Mouse (Mus musculus) adrenal gland, postnatal 36 days (tissue): ENCODE results near the gene Plekha6. TPM values are rescaled to one million over a fixed set of nuclear protein-coding genes. Genes with fewer than 3 reads are reported as not detected.

Experiments
- DNase-seq, 2 experiments: peaks; one replicate each; pipeline ENCODE4 v3.0.0; 2021; ENCODE audit warnings: mixed read lengths in 1 of 2
- total RNA-seq, 2 experiments: library from RNA; stranded (reverse); gene quantifications; 2 replicates each; pipeline ENCODE4 v1.2.3; 2021

Plekha6 gene
- total RNA-seq, 2 experiments from 2014 or later, result 14.3 to 18.8 TPM

DNA sequence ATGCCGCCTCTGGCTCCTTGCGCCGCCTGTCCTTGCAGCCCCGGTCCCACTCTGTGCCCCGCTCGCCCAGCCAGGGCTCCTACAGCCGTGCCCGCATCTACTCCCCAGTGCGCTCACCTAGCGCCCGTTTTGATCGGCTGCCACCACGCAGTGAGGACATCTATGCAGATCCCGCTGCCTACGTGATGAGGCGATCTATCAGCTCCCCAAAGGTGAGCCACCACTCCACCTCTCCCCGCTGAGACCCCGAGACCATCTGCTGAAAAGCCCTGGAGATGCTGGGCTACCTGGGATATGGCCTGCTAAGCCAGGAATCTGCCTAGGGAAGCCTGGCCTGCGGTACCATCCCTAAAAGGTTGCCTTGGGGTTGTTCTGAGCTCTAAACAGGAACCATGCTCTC, 110.2 kb downstream of the Plekha6 start:
- no peak for DNase-seq

DNA sequence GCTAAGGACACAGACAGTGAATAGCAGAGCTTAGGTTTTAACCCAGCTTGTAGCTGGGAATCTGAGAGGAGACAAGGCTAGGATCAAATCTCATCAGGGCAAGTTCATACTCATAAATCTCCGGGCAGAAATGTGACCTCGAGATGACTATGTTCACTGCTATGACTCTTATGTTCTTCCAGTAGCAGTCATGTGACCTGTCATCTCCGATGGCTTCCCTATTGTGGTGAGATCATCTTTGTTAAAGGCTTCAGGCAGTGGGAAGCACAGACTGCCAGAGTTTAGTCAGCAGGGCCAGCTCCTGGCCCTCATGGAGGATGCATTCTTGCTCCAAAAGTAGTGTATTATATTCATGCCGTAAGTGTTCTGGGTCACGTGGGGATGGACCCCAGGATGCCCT, 113.0 kb downstream of the Plekha6 start:
- peak in 1 of 2 experiments; percentile 20 for DNase-seq

DNA sequence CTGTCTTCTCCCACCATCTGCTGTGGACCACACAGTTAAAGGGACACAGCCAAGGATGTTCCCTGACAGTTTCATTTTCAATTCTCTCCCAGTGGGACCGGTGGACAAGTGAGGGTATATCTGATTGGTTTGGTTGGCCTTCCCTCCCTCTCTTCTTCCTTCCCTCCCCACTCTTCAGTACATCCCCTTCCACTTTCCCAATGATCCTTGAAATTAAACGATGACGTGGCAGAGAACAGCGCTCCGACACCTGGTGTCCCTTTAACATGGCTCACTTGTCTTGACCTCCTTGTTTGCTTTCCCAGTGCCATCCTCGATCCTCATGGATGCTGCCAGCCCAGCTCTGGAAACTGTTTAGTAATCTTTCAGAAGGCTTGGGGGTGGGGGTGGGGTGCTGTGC, 114.5 kb downstream of the Plekha6 start:
- DNase-seq, result no peak

DNA sequence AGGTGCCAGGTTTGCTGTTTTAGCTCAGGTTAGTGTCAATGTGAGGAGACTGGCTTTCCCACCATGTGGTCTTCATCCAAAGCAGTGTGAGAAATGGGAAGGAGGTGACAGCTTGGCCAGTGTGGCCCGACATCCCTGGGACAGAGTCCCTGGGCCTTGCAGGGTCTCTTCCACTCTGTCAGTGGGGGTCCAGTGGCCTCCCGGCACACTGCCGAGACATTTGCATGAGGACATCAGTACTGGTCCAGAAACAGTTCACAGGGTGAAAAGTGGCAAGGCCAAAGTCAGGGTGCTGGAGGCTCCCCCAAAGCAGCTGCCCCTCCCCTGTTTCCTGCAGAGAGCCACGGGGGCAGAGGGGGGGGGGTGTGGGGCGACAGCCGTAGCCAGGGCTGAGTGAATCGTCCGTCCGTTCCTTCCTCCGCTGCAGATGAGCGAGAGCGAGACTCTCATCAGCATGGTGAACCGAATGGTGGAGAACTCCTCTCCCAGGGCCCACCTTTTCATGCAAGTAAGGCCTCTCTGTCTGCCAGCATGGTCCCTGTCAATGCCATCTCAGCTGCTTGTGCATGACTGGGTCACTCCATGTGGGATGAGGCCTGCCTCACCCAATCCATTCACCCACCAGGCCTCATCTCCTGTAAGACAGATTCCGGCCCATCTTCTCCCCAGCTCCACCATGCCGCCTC, 115.1 kb downstream of the Plekha6 start:
- DNase-seq, result no peak

DNA sequence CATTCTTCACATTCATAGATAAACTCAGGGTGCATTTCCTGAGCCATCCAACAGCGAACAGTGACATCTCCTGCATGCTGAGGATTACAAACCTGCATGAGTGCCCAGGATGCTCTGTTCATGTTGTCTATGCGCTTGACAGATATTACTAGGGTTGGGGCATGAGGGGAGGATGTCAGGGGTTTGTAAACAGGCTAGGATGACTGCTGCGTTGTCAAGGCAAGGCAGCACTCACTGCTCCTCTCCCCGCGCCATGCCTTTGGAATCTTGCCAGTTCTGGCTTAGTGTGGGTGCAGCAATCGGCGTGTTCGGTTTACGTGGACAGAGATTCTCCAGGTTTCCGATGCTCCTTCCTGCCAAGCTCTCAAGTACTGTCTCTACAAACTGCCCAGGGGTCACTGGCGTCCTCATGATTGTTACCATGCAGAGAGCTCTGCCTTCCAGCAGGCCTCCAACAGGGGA, 115.7 kb downstream of the Plekha6 start:
- DNase-seq, result no peak

DNA sequence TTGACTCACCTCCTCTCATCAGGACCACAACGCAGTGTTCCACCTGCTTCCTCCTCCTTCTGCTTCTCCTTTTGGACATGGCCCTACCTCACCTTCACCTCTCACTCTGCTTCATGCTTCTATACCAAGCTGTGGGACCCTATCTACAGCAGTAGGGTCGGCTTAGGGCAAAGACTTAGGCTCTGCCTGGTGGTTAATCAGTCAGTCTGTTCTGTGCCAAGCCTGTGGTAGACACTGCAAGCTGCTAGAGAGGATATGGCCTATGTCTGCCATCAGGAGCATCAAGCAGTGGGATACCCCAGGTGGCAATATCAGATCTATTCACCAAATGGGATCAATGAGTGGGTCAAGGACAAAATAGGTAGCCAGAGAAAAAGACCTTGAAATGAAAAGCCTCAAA, 116.5 kb downstream of the Plekha6 start:
- DNase-seq, result no peak

DNA sequence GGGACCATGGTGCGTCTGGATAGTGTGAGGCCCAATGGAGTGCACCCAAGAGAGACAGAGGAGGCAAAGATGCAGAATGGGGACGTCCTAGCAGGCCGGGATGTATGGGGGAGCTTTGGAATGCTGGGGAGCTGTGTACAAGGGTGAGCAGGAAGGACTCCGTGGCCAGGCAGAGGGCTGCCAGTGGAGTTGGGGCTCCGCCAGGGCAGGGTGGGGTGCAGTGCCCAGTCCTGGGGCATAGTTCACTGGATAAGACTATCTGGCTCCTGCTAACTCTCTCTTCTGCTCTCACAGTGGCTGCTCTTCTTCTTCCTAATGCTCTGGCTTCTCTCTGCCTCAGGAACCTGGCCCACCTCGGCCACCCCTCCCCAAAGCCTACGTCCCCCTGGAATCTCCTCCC, 121.9 kb downstream of the Plekha6 start:
- peak in 1 of 2 experiments; percentile 35 for DNase-seq

DNA sequence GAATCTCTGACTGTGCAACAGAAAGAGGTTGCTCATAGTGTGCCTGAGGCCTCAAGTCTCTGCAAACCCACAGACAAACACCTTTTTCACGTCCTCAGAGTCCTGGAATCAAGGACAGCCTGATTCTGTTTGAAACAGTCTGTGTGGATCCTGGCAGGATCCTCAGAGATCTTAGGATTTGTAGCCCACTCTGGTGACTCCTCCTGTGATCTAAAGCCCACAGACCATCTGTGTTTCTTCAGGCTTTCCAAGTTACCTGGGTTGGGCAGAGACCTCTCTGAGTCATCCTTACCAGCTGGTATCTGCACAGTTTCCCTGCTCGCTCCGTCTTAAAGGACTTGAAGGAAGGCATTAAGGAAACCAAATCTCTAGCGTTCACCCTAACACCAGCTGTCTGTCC, 123.0 kb downstream of the Plekha6 start:
- no peak for DNase-seq

DNA sequence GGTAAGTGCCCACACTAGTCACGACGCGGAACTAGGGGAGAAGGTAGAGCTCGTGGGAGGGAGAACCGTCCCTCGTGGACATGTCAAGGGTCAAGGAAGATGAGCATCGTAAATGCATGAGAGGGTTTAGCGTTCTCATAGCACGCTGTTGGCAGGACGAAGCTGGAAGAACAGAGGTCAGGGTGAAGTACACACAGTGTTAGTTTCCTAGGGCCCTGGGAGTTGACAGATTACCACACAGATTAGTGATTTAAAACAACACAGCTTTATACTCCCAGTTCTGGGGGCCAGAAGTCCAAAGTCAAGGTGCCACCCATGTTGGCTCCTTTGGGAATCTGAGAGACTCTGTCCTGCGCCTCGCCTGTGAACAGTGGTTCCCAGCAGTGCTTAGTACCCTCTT, 123.9 kb downstream of the Plekha6 start:
- no peak for DNase-seq

DNA sequence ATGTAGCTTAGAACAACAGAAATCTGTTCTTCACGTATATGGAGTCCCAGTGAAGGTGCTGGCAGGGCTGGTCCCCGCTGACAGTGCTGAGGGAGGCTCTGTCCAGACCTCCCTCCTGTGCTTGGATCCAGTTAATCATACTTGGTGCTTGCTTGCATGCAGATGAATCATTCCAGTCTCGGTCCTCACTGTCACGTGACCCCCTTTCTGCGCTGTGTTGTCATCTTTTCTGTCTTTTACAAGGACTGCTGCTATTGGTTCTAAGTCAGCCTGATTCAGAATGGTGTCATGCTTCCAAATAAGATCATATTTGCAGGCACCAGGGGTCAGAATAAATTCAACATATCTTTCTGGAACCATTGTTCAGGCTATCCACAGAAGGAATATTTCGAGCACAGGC, 127.9 kb downstream of the Plekha6 start:
- DNase-seq, result peak; percentile 35 to 54

DNA sequence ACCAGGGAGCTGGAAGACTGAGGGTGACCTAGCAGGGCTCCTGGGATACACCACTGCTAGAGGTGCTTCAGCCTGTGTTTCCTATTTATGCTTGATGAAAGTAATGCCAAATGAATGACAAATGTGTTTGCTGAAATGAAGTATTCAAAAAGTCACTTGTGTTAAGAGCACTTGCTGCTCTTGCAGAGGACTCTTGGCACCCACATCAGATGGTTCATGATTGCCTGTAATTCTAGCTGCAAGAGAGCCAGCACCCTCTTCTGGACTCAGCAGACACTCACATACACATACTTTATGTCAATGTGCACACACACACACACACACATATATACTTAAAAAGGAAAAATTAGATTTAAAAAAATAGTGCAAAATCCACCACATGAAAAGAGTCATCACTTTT, 128.6 kb downstream of the Plekha6 start:
- DNase-seq, result no peak

DNA sequence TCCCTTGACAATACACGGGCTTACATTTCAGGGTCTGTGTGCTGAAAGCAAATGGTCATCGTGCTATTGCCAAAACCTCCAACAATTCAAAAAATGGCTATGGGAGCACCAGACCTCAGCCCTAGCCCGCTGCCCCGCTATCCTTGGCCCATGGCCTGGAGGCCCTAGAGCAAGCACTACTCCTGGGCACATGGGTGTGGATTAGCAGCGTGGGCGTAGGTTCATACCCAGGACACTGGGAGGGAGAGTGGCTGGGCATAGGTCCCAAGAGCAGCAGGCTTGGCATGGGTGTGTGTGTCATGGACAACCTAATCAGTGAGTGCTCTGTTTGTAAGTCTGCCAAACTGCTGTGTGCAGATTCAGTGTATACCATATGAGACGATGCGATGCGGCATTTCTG, 132.4 kb downstream of the Plekha6 start:
- peak in 1 of 2 experiments; percentile 21 for DNase-seq

DNA sequence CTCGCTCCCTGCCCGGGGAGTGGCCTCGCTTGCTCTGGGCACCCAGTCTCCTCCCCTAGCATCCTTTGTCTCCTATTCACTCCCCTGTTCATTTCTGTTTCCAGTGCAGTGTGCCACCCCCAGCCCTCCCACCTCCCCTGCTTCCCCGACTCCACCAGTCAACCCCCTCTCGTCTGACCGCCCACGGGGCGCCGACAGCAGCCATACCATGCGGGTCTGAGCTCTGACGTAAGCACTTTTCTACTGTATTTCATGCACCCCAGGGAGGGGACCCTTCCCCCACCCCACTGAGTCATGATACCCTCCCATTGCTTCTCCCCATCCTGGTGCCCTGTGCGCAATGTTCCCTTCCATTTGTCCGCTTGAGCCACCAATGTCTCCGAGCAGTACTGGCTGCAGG, 134.8 kb downstream of the Plekha6 start:
- DNase-seq, result no peak

DNA sequence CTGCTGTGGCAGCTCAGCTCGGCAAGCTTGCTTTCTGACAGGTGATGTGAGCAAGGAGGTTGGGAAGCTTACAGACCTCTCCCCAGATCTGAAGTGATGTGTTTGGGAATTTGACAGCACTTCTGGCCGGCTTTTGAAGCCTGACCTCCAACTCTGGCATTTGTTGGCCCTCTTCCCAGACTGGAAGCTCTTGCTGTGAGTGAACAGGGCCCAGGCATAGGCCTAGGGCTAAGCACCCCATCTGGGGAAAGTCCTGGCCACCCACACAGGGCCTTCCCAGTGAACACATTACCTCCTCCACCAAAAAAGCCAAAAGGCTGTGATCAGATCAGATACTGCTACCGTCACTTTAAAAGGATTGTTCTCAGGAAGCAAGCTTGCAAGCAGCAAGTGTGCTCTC, 138.5 kb downstream of the Plekha6 start:
- DNase-seq, result peak; percentile 87 to 88

DNA sequence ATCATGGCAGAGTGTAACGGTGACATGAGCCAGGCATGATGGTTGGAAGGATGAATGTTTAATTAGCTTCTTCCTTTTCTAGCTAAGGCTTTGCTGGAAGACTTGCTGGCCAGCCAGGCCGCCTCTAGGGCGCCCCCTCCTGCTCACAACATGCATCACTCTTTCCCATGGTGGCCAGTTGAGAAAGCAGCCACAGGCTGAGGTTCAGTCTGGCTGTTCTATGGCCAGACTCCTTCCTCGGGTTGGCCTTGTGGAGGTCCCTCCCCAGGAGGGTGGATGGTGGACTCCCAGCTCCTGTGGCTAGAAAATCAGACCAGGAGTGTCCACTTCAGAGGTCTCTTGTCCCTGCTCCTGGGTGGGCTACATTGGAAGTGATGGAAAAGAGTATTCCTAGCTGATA, 142.8 kb downstream of the Plekha6 start:
- DNase-seq, result peak; percentile 86 to 91

DNA sequence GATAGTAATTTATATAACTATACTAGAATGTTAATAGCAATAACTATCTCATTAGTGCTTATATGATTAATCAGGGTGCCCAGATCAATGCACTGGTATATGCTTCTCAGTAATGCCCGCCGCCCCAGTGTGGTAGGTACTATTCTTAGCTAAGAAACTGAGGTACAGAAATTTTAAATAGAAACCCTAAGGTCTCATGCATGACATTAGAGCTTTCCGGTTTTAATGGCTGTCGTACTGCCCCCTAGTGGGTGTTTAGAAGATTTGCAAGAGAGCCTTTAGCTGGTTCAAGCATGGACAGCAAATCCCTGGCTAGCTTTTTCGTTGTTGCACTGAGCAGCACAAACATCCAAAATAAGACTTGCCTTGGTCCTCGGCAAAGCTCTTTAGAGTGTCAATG, 143.3 kb downstream of the Plekha6 start:
- peak in 1 of 2 experiments; percentile 33 for DNase-seq

DNA sequence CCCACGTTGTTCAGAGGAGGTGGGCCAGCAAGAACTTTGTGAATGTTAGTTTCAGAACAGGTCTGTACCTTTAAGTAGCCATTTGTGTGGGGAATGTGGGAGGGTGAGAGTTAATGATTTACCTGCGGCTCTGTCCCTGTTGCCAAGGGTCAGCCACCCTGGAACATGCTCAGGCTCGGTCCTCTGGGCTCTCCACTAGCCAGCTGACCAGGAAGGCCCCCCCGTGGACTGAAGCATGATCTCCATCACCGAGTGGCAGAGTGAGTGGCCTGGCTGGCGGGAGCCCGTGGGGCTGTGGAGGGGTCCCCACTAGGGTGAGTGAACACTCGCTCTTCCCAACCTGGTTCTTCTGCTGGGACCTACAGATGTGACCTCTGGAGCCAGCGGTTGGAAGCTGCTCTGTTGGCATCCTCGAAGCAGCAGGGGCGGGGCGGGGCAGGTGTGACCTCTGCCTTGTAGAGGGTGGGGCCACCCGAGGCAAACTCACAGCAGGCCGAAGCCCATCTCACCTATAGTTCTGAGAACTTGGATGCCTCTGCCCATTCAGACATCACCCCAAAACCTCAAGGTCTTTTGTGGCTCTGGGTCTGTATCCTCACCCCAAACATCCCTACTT, 145.8 kb downstream of the Plekha6 start, which contains the start of gene Golt1a:
TSS of gene Golt1a (plus strand) at position 149 of the 616 bp plus-strand sequence.
- DNase-seq, result no peak

DNA sequence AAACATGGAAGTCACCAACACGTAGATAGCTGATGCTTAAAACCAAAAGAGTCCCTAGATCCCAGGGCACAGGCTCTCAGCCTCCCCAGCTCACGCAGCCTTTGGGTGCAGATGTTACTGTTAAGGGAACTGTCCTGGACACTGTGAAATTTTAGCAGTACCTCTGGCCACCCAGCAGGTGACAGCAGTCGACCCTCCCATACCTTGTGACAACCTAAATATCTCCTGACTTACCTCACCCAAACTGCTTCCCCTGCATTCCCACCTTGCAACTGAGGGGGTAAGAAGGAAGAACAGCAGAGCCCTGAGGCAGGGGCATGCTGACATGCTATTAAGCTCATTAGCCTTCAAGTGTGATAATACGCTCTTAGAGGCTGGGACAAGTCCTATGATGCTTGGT, 147.2 kb downstream of the Plekha6 start:
- DNase-seq, result no peak

DNA sequence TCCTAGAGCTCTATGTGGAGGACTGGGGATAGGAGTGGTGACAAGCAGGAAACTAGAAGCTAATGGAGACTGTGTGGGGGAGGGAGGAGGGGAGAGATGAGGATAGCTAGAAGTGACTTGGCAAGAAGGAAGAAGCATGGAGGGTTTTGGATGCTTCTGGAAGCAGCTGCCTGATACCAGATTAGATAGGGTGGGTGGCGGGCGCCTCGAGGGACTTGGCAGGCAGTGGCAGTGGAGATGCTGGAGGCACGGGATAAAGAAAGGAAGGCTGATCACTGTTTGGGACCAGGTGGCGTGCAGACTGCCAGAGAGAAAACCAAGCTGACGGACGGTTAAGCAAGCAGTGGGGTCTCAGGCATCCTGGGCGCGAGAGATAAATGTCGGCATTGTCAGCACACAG, 147.9 kb downstream of the Plekha6 start:
- DNase-seq, result no peak

DNA sequence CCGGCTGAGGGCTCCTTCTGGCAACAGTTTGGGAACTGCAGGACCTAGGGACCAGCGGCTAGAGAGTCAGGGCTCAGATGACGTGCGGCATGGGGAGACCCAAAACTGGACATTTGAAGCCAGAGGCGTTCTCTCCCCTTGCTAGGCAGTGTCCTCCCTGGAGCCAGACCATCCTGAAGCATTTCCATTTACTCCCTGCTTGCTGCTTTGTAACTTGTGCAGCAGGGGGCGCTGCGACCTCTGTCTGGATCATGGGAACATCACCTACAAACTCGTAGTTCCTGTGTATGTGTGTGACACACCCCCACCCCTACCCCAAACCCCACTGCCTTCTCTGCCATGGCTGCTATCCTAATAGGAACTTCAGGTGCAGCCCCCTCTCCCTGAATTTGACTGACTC, 150.4 kb downstream of the Plekha6 start:
- peak; percentile 71 to 86 for DNase-seq

DNA sequence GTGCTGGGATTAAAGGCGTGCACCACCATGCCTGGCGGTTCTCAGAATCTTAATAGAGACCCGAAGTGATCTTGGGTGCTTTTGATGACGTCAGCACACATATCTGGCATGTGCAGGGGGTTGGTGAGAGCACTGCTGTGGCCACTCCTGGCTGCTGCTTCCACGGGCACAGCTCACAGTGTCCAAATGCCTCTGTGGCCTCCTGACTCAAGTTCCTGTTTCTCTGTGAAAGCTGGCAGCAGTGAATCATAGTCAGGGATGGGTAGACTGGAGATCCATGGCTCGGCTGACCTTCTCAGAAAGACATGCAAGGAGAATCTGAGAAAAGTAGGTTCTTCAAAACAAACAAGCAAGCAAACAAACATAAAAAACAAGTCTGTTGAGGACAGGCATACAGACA, 151.8 kb downstream of the Plekha6 start:
- peak; percentile 37 to 39 for DNase-seq

DNA sequence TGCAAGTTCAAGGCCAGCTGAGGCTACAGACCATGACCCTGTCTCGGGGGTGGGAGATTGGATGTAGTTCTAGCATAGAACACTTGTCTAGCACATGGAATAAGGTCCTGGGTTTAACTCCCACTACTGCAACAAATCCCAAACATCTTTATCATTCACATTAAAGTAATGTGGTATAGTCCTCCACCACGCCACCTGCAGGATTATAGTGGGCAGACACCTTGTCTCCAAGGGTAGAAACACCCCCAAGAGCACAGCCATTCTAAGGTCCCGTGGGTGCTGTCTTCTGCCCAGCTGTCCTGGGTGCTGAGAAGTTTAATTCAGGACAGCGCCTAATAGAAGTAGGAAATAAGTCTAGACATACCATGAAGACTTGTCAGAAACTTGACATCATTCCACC, 152.6 kb downstream of the Plekha6 start:
- no peak for DNase-seq

DNA sequence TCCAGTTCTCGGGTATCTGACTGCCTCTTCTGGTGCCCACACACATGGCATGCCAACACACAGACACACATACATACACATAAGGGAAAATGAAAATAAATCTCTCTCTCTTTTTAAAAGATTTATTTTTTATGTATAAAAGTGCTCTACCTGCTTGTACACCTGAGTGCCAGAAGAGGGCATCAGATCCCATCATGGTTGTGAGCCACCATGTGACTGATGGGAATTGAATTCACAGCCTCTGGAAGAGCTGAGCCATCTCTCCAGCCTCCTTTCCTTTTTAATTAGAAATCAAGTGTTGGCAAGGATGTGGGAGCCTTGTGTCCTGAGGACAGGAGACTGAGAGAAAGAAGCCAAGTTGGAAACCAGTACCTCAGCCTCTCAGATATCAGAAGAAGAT, 153.1 kb downstream of the Plekha6 start:
- no peak for DNase-seq
